19 mouse cellular contexts compared by ENCODE assay signal in the genomic region with DNA sequence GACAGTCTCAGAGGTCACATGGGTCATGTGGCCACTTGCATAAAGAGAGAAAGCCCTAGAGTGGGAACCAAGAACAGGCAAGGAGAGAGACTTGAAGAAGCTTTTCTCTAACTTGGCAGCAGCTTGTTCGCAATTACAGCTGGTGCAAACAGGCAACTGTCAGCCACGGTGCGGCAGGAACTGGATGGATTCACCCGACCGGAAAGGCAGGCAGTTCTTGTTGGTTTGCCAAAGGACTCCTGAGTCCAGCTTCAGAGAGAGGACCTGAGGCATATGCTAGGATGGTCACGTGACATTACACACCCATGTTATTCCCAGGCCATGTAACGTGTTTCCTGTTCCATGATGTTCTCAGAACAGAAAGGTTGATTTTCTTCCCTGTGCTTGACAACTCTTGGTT. TPM values are rescaled to one million over a fixed set of nuclear protein-coding genes. Genes with fewer than 3 reads are reported as not detected.
A peak's percentile ranks its signal among the peaks of the same experiment; 100 is the strongest.
DNase-seq lines count a peak whose midpoint lies in the region; ATAC-seq lines count a peak whose summit lies in the region.
"Had no signal": no experiment of that assay in that cellular context is flagged by ENCODE, and none has a peak within 500 bp of the region (broad histone marks: within the 10 kb centered on the region; RNA-seq: fewer than 3 reads in every experiment).

No protein-coding gene starts in this region.

- DNase-seq in cerebellum, postnatal 10 days = peak; percentile 65 to 70
- DNase-seq in cerebellum, adult 18-20 months = no peak
- peak; percentile 20 for DNase-seq in kidney, adult 18-20 months
- peak; percentile 8 for DNase-seq in gonadal fat pad, adult 2 months (ENCODE audit: low read depth)
- peak; percentile 27 to 67 for DNase-seq in kidney, postnatal 25 days
- DNase-seq in T-cell, adult 2 months (ENCODE audit: low spot score) = no peak
- DNase-seq in adrenal gland, postnatal 25 days = no peak
- DNase-seq: cerebellum, adult 8-10 months; lung, postnatal 4 days; right cerebral cortex, adult 18-20 months had no signal

- no peaks in the 10 kb centered on the region for H3K36me3 ChIP-seq in kidney, embryonic 15.5 days
- H3K36me3 ChIP-seq: embryonic facial prominence, embryonic 15.5 days; heart, embryonic 10.5 days; lung, embryonic 15.5 days had no signal

- WGBS in kidney, embryonic 15.5 days = 67% methylated on average over 7 of the region's 7 CpGs

- H3K4me1 ChIP-seq in kidney, embryonic 15.5 days = no peaks in the 10 kb centered on the region
- H3K4me1 ChIP-seq: embryonic facial prominence, embryonic 15.5 days had no signal

- no peak overlapping the region for H3K4me2 ChIP-seq in kidney, embryonic 15.5 days
- H3K4me2 ChIP-seq: embryonic facial prominence, embryonic 15.5 days; lung, embryonic 15.5 days had no signal

- H3K27me3 ChIP-seq in kidney, embryonic 15.5 days = no peaks in the 10 kb centered on the region
- H3K27me3 ChIP-seq: embryonic facial prominence, embryonic 15.5 days; lung, embryonic 15.5 days had no signal

- H3K4me3 ChIP-seq in kidney, embryonic 15.5 days (replicated peaks) = no peak overlapping the region
- H3K4me3 ChIP-seq: embryonic facial prominence, embryonic 15.5 days; heart, embryonic 10.5 days; lung, embryonic 15.5 days had no signal

- no peak overlapping the region for H3K9ac ChIP-seq in kidney, embryonic 15.5 days
- H3K9ac ChIP-seq: embryonic facial prominence, embryonic 15.5 days; liver, embryonic 14.5 days; lung, embryonic 15.5 days had no signal

- ATAC-seq in kidney, embryonic 15.5 days (replicated peaks; ENCODE audit: low FRiP score) = no peak

- H3K27ac ChIP-seq in kidney, embryonic 15.5 days = no peak overlapping the region
- H3K27ac ChIP-seq: embryonic facial prominence, embryonic 15.5 days; heart, embryonic 10.5 days; liver, embryonic 14.5 days; lung, embryonic 15.5 days; stomach, postnatal 0 days had no signal

- no peaks in the 10 kb centered on the region for H3K9me3 ChIP-seq in kidney, embryonic 15.5 days (replicated peaks)
- H3K9me3 ChIP-seq: embryonic facial prominence, embryonic 15.5 days; heart, embryonic 10.5 days; lung, embryonic 15.5 days had no signal

RNA-seq across cellular contexts. Expression of a gene that starts 19.2 kb away (rescaled TPM):
- 3.9 and 4.3 TPM in 2 replicates for polyA plus RNA-seq in kidney, embryonic 15.5 days (2015; fragmentation: Nextera tagmentation; extraction: Ambion mirVana)
- not detected in 2 replicates for polyA plus RNA-seq in gonadal fat pad, adult 2 months (2012; rRNA removed)
- total RNA-seq in adrenal gland, postnatal 25 days (2021) = 1.2 TPM in 1 of 2 replicates, not detected in the other
- total RNA-seq: gastrocnemius, adult 8-10 months; MEL had no signal
- polyA plus RNA-seq: frontal cortex, adult 2 months had no signal

Comparison
In these comparisons a context has a peak if more than half of its experiments do, and no peak if none do; other contexts are left out.
1. DNase-seq: peak in cerebellum, postnatal 10 days (2 of 2), kidney, adult 18-20 months (single experiment), gonadal fat pad, adult 2 months (single experiment) and kidney, postnatal 25 days (2 of 2); none in cerebellum, adult 18-20 months (0 of 2), T-cell, adult 2 months (single experiment) and adrenal gland, postnatal 25 days (single experiment).